Mouse (Mus musculus): Measurements from ENCODE around the gene Msrb3. TPM values are rescaled to one million over a fixed set of nuclear protein-coding genes. Genes with fewer than 3 reads are reported as not detected.

Msrb3 gene
- polyA plus RNA-seq, 1 experiment: not detected

DNA sequence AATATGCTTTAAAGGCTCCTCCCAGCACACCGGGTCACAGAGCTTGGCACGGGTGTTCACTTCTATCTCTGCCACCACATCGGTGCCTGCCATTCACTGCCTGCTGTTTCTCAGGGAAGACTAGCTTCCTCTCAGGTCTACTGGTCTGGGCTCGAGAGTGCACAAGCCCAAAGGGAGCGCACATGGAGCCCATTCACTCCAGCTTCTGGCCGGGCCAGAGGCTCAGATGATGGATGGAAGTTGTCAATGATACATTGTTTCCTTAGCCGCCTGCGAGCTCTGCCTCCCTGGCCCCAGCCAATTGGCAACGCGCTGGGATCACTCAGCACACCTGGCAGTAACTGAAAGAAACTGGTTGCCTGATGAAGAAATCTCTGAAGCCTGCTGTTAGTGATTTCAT lies 111.7 kb downstream of the Msrb3 start:
- no peak overlapping the region for H3K4me3 ChIP-seq (replicated peaks)
- no peaks in the 10 kb centered on the region for H3K27me3 ChIP-seq (ENCODE audit: control insufficient read depth)
- TF ChIP-seq TAL1 (IDR thresholded peaks at IDR 0.05; ENCODE audit: low read length) (no peak), GATA1 (IDR thresholded peaks at IDR 0.05; ENCODE audit: low read length) (no peak)
- no peaks in the 10 kb centered on the region for H3K4me1 ChIP-seq (ENCODE audit: control insufficient read depth)
- H3K36me3 ChIP-seq (ENCODE audit: control insufficient read depth): no peaks in the 10 kb centered on the region
- no peaks in the 10 kb centered on the region for H3K9me3 ChIP-seq (ENCODE audit: control insufficient read depth, low read length)

- Histone ChIP-seq H3K9me3 (ENCODE audit: control insufficient read depth, low read length) (no peaks in the 10 kb centered on the region), H3K4me3 (replicated peaks) (no peak overlapping the region), H3K36me3 (ENCODE audit: control insufficient read depth) (no peaks in the 10 kb centered on the region), H3K4me1 (ENCODE audit: control insufficient read depth) (no peaks in the 10 kb centered on the region), H3K27me3 (ENCODE audit: control insufficient read depth) (no peaks in the 10 kb centered on the region)
- TF ChIP-seq GATA1 (IDR thresholded peaks at IDR 0.05; ENCODE audit: low read length): no peak
Observed at GRCm38 (mm10) chr10:120784516-120784915, 114.4 kb downstream of the Msrb3 start.

DNA sequence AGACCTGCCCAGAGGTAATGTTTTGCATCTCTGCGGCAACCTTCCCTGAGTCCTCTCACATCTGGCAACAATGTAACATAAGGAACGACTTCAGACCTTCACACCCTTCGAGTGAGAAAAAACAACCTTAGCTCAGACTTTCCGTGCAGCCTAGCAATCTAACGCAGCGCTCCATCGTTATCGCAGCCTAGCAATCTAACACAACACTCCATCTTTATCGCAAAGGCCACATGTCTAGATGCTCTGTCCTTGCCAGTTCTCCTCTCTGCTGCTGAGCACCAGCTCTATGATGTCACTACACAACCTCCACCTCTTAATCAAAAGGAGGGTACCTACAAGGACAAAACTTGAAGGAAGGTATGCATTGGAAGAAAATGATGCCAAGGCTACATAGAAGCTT lies 115.5 kb downstream of the Msrb3 start:
- Histone ChIP-seq H3K36me3 (ENCODE audit: control insufficient read depth) (no peaks in the 10 kb centered on the region), H3K27me3 (ENCODE audit: control insufficient read depth) (no peaks in the 10 kb centered on the region), H3K9me3 (ENCODE audit: control insufficient read depth, low read length) (no peaks in the 10 kb centered on the region), H3K4me3 (replicated peaks) (no peak overlapping the region), H3K4me1 (ENCODE audit: control insufficient read depth) (no peaks in the 10 kb centered on the region)
- TF ChIP-seq GATA1 (IDR thresholded peaks at IDR 0.05; ENCODE audit: low read length): no peak
- no peak for TF ChIP-seq TAL1 (IDR thresholded peaks at IDR 0.05; ENCODE audit: low read length)

- Histone ChIP-seq H3K4me1 (ENCODE audit: control insufficient read depth) (no peaks in the 10 kb centered on the region), H3K4me3 (replicated peaks) (no peak overlapping the region), H3K27me3 (ENCODE audit: control insufficient read depth) (no peaks in the 10 kb centered on the region), H3K9me3 (ENCODE audit: control insufficient read depth, low read length) (peaks cover 10% of the 10 kb centered on the region), H3K36me3 (ENCODE audit: control insufficient read depth) (no peaks in the 10 kb centered on the region)
- no peak for TF ChIP-seq TAL1 (IDR thresholded peaks at IDR 0.05; ENCODE audit: low read length)
- no peak for TF ChIP-seq GATA1 (IDR thresholded peaks at IDR 0.05; ENCODE audit: low read length)
Observed at GRCm38 (mm10) chr10:120777499-120777898, 121.4 kb downstream of the Msrb3 start.

DNA sequence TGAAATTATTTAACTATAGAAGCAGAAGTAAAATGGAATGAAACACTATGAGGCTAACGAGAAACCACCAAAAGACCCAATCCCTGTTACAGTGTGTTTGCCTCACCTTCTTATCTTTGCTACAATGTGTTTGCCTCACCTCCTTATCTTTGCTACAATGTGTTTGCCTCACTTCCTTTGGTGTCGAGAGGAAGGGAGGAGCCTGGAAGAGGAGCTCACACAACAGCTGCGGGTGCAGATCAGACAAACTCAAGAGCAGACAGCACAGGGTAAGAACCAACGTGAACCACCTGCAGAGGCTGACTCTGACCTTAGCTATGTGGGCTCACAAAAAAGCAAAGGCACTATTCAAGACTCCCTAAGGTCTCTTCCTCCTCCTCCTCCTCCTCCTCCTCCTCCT lies 123.5 kb downstream of the Msrb3 start:
- TF ChIP-seq GATA1 (IDR thresholded peaks at IDR 0.05; ENCODE audit: low read length) (no peak), TAL1 (IDR thresholded peaks at IDR 0.05; ENCODE audit: low read length) (no peak)
- peaks cover 12% of the 10 kb centered on the region for H3K9me3 ChIP-seq (ENCODE audit: control insufficient read depth, low read length)
- no peaks in the 10 kb centered on the region for H3K4me1 ChIP-seq (ENCODE audit: control insufficient read depth)
- H3K27me3 ChIP-seq (ENCODE audit: control insufficient read depth): no peaks in the 10 kb centered on the region
- H3K36me3 ChIP-seq (ENCODE audit: control insufficient read depth): no peaks in the 10 kb centered on the region
- no peak overlapping the region for H3K4me3 ChIP-seq (replicated peaks)

DNA sequence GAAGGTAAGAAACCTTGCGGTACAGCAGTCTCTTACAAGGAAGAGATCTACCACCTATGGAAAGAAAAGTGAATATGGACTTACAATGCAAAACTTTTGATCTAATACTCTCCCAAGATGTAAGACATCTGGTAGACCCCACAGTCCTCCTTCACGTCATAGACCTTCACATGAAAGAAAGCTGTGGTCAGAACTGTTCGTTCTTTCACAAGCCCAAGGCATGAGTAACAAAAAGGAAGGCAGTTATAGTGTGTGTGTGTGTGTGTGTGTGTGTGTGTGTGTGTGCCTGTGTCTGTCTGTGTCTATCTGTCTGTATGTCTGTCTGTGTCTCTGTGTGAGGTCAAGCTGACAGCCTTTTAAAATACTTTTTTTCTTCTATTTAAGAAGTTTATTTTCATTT lies 131.5 kb downstream of the Msrb3 start:
- H3K4me3 ChIP-seq (replicated peaks): no peak overlapping the region
- H3K36me3 ChIP-seq (ENCODE audit: control insufficient read depth): no peaks in the 10 kb centered on the region
- no peak for TF ChIP-seq GATA1 (IDR thresholded peaks at IDR 0.05; ENCODE audit: low read length)
- TF ChIP-seq TAL1 (IDR thresholded peaks at IDR 0.05; ENCODE audit: low read length): no peak
- peaks cover 16% of the 10 kb centered on the region for H3K9me3 ChIP-seq (ENCODE audit: control insufficient read depth, low read length)
- no peaks in the 10 kb centered on the region for H3K27me3 ChIP-seq (ENCODE audit: control insufficient read depth)
- H3K4me1 ChIP-seq (ENCODE audit: control insufficient read depth): peaks cover 2% of the 10 kb centered on the region; the same call in 1 of the 2 replicates

DNA sequence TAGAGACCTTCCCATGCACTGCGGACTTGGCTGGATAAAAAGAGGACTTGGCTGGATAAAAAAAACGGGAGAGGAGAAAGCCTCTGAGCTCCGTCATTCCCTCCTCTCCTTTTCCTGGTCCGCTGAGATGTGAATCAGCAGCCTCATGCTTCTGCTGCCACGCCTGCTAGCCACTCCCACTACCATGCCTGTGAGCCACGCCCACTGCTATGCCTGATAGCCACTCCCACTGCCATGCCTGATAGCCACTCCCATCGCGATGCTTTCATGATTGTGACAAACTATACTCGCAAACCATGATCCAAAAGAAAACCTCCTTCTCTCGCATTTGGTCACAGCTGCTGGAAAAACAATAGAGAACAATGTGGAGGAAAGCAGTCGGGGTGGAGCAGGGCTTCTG lies 133.5 kb downstream of the Msrb3 start:
- Histone ChIP-seq H3K27me3 (ENCODE audit: control insufficient read depth) (no peaks in the 10 kb centered on the region), H3K36me3 (ENCODE audit: control insufficient read depth) (no peaks in the 10 kb centered on the region), H3K4me3 (replicated peaks) (no peak overlapping the region), H3K9me3 (ENCODE audit: control insufficient read depth, low read length) (peaks cover 14% of the 10 kb centered on the region), H3K4me1 (ENCODE audit: control insufficient read depth) (peaks cover 2% of the 10 kb centered on the region; the same call in 1 of the 2 replicates)
- TF ChIP-seq TAL1 (IDR thresholded peaks at IDR 0.05; ENCODE audit: low read length): no peak

DNA sequence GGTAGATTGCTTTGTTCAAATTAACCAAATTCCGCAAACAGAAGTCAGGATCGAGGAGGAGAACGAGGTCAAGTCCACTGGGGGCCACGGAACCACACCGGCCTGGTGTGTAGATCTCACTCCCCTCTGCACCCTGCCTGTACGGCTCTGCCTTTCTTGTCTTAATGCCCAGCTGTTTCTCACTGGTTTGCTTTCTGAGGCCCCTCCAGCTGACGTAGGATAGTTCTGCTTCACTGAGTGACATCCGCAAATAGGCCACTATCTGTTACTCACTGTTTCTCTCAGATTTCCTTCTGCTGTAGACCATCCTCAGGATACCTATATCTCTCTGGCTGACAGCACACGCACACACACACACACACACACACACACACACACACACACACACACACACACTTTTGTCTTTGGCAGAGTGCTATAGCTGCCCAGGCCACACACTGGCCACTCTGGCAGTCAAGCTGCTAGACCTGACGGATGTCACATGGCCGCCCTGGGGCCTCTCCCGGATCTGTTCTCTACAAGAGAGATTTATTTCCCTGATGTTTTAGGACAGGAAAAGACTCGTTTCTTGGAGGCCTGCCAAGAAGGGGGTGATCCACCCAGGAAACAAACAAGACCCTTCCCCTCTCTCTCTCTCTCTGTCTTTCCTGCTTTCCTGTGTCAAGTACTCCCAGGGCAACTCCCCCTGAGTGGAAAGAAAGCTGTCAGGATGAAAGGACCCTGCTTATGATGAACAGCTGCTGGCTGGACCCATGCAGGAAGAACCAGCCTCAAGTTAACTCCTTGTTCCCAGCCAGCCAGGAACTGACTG lies 135.0 kb downstream of the Msrb3 start:
- H3K36me3 ChIP-seq (ENCODE audit: control insufficient read depth): no peaks in the 10 kb centered on the region

DNA sequence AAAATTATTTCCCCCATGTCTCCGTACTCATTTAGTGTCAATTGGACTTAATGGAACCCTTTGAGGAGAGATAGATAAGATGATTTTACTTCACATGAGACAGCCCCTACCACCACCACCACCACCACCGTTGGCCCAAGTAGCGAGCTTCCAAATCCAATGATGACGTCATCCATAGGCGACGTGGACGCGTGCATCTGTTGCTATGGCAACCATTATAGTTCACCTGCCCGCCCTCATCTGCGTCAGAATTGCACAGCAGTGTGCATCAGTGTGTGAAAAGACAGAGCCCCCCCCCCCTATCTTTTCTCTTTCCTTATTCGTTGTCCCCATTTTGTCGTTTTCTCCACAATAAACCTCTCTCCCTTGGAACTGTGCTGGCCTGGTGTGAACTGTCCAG lies 135.9 kb downstream of the Msrb3 start:
- Histone ChIP-seq H3K4me1 (ENCODE audit: control insufficient read depth) (peaks cover 2% of the 10 kb centered on the region; the same call in 1 of the 2 replicates), H3K27me3 (ENCODE audit: control insufficient read depth) (no peaks in the 10 kb centered on the region), H3K9me3 (ENCODE audit: control insufficient read depth, low read length) (peaks cover 14% of the 10 kb centered on the region), H3K4me3 (replicated peaks) (no peak overlapping the region), H3K36me3 (ENCODE audit: control insufficient read depth) (no peaks in the 10 kb centered on the region)
- TF ChIP-seq GATA1 (IDR thresholded peaks at IDR 0.05; ENCODE audit: low read length) (no peak), TAL1 (IDR thresholded peaks at IDR 0.05; ENCODE audit: low read length) (no peak)

More for the DNA sequence above, 135.0 kb downstream of the Msrb3 start:
- peaks cover 2% of the 10 kb centered on the region; the same call in 1 of the 2 replicates for H3K4me1 ChIP-seq (ENCODE audit: control insufficient read depth)
- no peaks in the 10 kb centered on the region for H3K27me3 ChIP-seq (ENCODE audit: control insufficient read depth)
- TF ChIP-seq GATA1 (IDR thresholded peaks at IDR 0.05; ENCODE audit: low read length): no peak
- no peak for TF ChIP-seq TAL1 (IDR thresholded peaks at IDR 0.05; ENCODE audit: low read length)
- H3K9me3 ChIP-seq (ENCODE audit: control insufficient read depth, low read length): peaks cover 14% of the 10 kb centered on the region
- H3K4me3 ChIP-seq (replicated peaks): no peak overlapping the region

Data from erythroblast, embryonic 14.5 days (primary cell).